Mouse (Mus musculus) neural tube, embryonic 14.5 days (tissue): Measurements from ENCODE around the gene D11Wsu47e. TPM values are rescaled to one million over a fixed set of nuclear protein-coding genes. Genes with fewer than 3 reads are reported as not detected.

Source experiments
- ATAC-seq: fragments of 200-750 bp; cut with Nextera tagmentation; 2 replicates; pipeline ENCODE4 v1.8.0; 2017; ENCODE audit warnings: low read depth, mild to moderate bottlenecking, moderate TSS enrichment, moderate library complexity
- H3K27ac ChIP-seq: fragments of 300-500 bp; sonication (generic); 2 replicates; pipeline ENCODE4 v1.5.1; 2014; ENCODE audit warnings: low read depth, mild to moderate bottlenecking, control low read depth, low read length, moderate library complexity, mixed read lengths
- H3K27me3 ChIP-seq: fragments of 300-500 bp; sonication (generic); 2 replicates; pipeline ENCODE4 v1.6.1; 2014; ENCODE audit warnings: low read length; ENCODE audit not compliant: control insufficient read depth, insufficient read depth
- H3K36me3 ChIP-seq: fragments of 300-500 bp; sonication (generic); 2 replicates; pipeline ENCODE4 v1.6.1; 2014; ENCODE audit warnings: low read length, mixed read lengths; ENCODE audit not compliant: control insufficient read depth, insufficient read depth
- H3K4me1 ChIP-seq: fragments of 300-500 bp; sonication (generic); 2 replicates; pipeline ENCODE4 v1.6.1; 2014; ENCODE audit warnings: low read length; ENCODE audit not compliant: control insufficient read depth, insufficient read depth
- H3K4me2 ChIP-seq: fragments of 300-500 bp; sonication (generic); 2 replicates; pipeline ENCODE4 v1.6.1; 2014; ENCODE audit warnings: mild to moderate bottlenecking, low read depth, low read length, control low read depth
- H3K4me3 ChIP-seq: fragments of 300-500 bp; sonication (generic); 2 replicates; pipeline ENCODE4 v1.5.1; 2014; ENCODE audit warnings: low read depth, low read length, control low read depth, mixed read lengths
- H3K9ac ChIP-seq: fragments of 300-500 bp; sonication (generic); replicated peaks from 2 replicates; pipeline ENCODE4 v1.6.1; 2014; ENCODE audit warnings: low read depth, mild to moderate bottlenecking, control low read depth, low read length, mixed read lengths
- H3K9me3 ChIP-seq: fragments of 300-500 bp; sonication (generic); 2 replicates; pipeline ENCODE4 v1.6.1; 2016; ENCODE audit warnings: low read length; ENCODE audit not compliant: control insufficient read depth
- WGBS: fragments of 180-500 bp; shearing (Covaris S2); extraction: QIAGEN DNeasy Blood & Tissue Kit; methylation state at CpG from one replicate; pipeline ENCODE4 v1.1.7; 2014; 5-methylcytosine and 5-hydroxymethylcytosine counted together
- polyA plus RNA-seq: library from polyadenylated mRNA; unstranded; fragments of >200 nt; fragmentation: Nextera tagmentation; extraction: Ambion mirVana; gene quantifications from 2 replicates; pipeline ENCODE4 v1.2.1, GENCODE M21; 2014

Gene D11Wsu47e
- polyA plus RNA-seq = 23.1 and 27.6 TPM in 2 replicates

GRCm38 (mm10) chr11:113683957-113684706 lies at the start of gene D11Wsu47e, which contains the start of gene Fam104a:
Gene D11Wsu47e, plus strand, starts transcription at chr11:113684412.
Gene Fam104a, minus strand, starts transcription at chr11:113684155.
- peak within 1 kb of the TSS; percentile 95 for H3K4me3 ChIP-seq
- no peaks in the 10 kb centered on the region for H3K27me3 ChIP-seq
- no peaks in the 10 kb centered on the region for H3K9me3 ChIP-seq
- H3K27ac ChIP-seq = peak within 1 kb of the TSS; percentile 89
- H3K36me3 ChIP-seq = peaks cover 14% of the 10 kb centered on the region
- H3K4me2 ChIP-seq = peak within 1 kb of the TSS; percentile 84
- peak; percentile 96 for ATAC-seq
- peak within 1 kb of the TSS; percentile 78 for H3K9ac ChIP-seq
- under 1% methylated on average over 73 of the region's 73 CpGs for WGBS
- H3K4me1 ChIP-seq = peaks cover 25% of the 10 kb centered on the region

- H3K27me3 ChIP-seq = no peaks in the 10 kb centered on the region
- WGBS = 60% methylated on average over 10 of the region's 10 CpGs
- no peaks in the 10 kb centered on the region for H3K4me1 ChIP-seq
- no peak overlapping the region for H3K4me3 ChIP-seq
- H3K9ac ChIP-seq = no peak overlapping the region
- ATAC-seq = no peak
- no peak overlapping the region for H3K27ac ChIP-seq
- H3K36me3 ChIP-seq = no peaks in the 10 kb centered on the region
- H3K9me3 ChIP-seq = no peaks in the 10 kb centered on the region
- H3K4me2 ChIP-seq = no peak overlapping the region
These were observed 49.5 kb upstream of the D11Wsu47e start for GRCm38 (mm10) chr11:113634699-113635121.

GRCm38 (mm10) chr11:113638680-113639079 lies 45.5 kb upstream of the D11Wsu47e start:
- H3K27me3 ChIP-seq = no peaks in the 10 kb centered on the region
- no peaks in the 10 kb centered on the region for H3K9me3 ChIP-seq
- no peaks in the 10 kb centered on the region for H3K4me1 ChIP-seq
- H3K4me2 ChIP-seq = no peak overlapping the region
- no peak overlapping the region for H3K27ac ChIP-seq
- no peaks in the 10 kb centered on the region for H3K36me3 ChIP-seq
- 89% methylated on average over 12 of the region's 12 CpGs for WGBS
- ATAC-seq = no peak
- H3K4me3 ChIP-seq = no peak overlapping the region
- no peak overlapping the region for H3K9ac ChIP-seq

- Histone ChIP-seq H3K4me2 (no peak overlapping the region), H3K4me1 (peaks cover 6% of the 10 kb centered on the region; the same call in 1 of the 2 replicates), H3K36me3 (no peaks in the 10 kb centered on the region), H3K9me3 (no peaks in the 10 kb centered on the region), H3K27me3 (no peaks in the 10 kb centered on the region), H3K4me3 (no peak overlapping the region), H3K27ac (no peak overlapping the region), H3K9ac (no peak overlapping the region)
- ATAC-seq = no peak
- whole genome bisulfite sequencing = 85% methylated on average over 3 of the region's 3 CpGs
These were observed 39.0 kb upstream of the D11Wsu47e start for GRCm38 (mm10) chr11:113645181-113645580.

GRCm38 (mm10) chr11:113648152-113648551 lies 36.1 kb upstream of the D11Wsu47e start:
- Histone ChIP-seq H3K27ac (no peak overlapping the region), H3K27me3 (no peaks in the 10 kb centered on the region), H3K4me3 (no peak overlapping the region), H3K9me3 (no peaks in the 10 kb centered on the region), H3K36me3 (peaks cover 12% of the 10 kb centered on the region; the same call in 1 of the 2 replicates), H3K9ac (no peak overlapping the region), H3K4me1 (peaks cover 15% of the 10 kb centered on the region; the same call in 1 of the 2 replicates), H3K4me2 (no peak overlapping the region)
- 2% methylated on average over 15 of the region's 15 CpGs for WGBS
- no peak for ATAC-seq

- no peaks in the 10 kb centered on the region for H3K27me3 ChIP-seq
- peak within 1 kb of the TSS; percentile 62 for H3K4me2 ChIP-seq
- peaks cover 15% of the 10 kb centered on the region; the same call in 1 of the 2 replicates for H3K4me1 ChIP-seq
- H3K36me3 ChIP-seq = peaks cover 18% of the 10 kb centered on the region
- 44% methylated on average over 26 of the region's 26 CpGs for WGBS
- no peaks in the 10 kb centered on the region for H3K9me3 ChIP-seq
- H3K9ac ChIP-seq = peak within 1 kb of the TSS; percentile 90
- no peak for ATAC-seq
- peak within 1 kb of the TSS; percentile 95 for H3K27ac ChIP-seq
- peak within 1 kb of the TSS; percentile 98 for H3K4me3 ChIP-seq
These were observed 35.4 kb upstream of the D11Wsu47e start, which contains the start of gene Cog1 for GRCm38 (mm10) chr11:113648690-113649352. Gene Cog1, plus strand, starts transcription at chr11:113649169.

- under 1% methylated on average over 74 of the region's 91 CpGs for WGBS
- H3K36me3 ChIP-seq = peaks cover 26% of the 10 kb centered on the region
- H3K4me1 ChIP-seq = peaks cover 15% of the 10 kb centered on the region; the same call in 1 of the 2 replicates
- H3K4me2 ChIP-seq = peak within 1 kb of the TSS; percentile 62
- no peaks in the 10 kb centered on the region for H3K9me3 ChIP-seq
- no peaks in the 10 kb centered on the region for H3K27me3 ChIP-seq
- peak within 1 kb of the TSS; percentile 95 for H3K27ac ChIP-seq
- H3K4me3 ChIP-seq = peak within 1 kb of the TSS; percentile 98
- ATAC-seq = peak; percentile 82
- peak within 1 kb of the TSS; percentile 90 for H3K9ac ChIP-seq
These were observed 34.6 kb upstream of the D11Wsu47e start, which contains the start of gene Slc39a11 for GRCm38 (mm10) chr11:113649353-113650210. Gene Slc39a11, minus strand, starts transcription at chr11:113650079.

GRCm38 (mm10) chr11:113651206-113651906 lies 32.9 kb upstream of the D11Wsu47e start:
- Histone ChIP-seq H3K4me3 (no peak overlapping the region), H3K27ac (no peak overlapping the region), H3K27me3 (no peaks in the 10 kb centered on the region), H3K4me1 (peaks cover 15% of the 10 kb centered on the region; the same call in 1 of the 2 replicates), H3K9me3 (no peaks in the 10 kb centered on the region), H3K9ac (no peak overlapping the region), H3K4me2 (no peak overlapping the region), H3K36me3 (peaks cover 43% of the 10 kb centered on the region)
- ATAC-seq = no peak
- 60% methylated on average over 22 of the region's 22 CpGs for WGBS
